Mouse (Mus musculus): ENCODE data around the gene Tln2.

Tln2 gene

GRCm38 (mm10) chr9:67195306-67195705 lies 364.2 kb downstream of the Tln2 start:
- in situ Hi-C loops (cut with MboI; ENCODE audit: low pct_unique_long_range_greater_than_20kb in 1 of 2, low sequenced_read_pairs in 2 of 2, unreplicated experiment in 1 of 2): no loop called here

GRCm38 (mm10) chr9:67191488-67192331 lies 367.8 kb downstream of the Tln2 start:
- in situ Hi-C loops (cut with MboI; ENCODE audit: low pct_unique_long_range_greater_than_20kb in 1 of 2, low sequenced_read_pairs in 2 of 2, unreplicated experiment in 1 of 2): no loop called here

- in situ Hi-C loops (cut with MboI; ENCODE audit: low pct_unique_long_range_greater_than_20kb in 1 of 2, low sequenced_read_pairs in 2 of 2, unreplicated experiment in 1 of 2): no loop called here
These were observed 371.8 kb downstream of the Tln2 start for GRCm38 (mm10) chr9:67187686-67188085.

GRCm38 (mm10) chr9:67187182-67187581 lies 372.3 kb downstream of the Tln2 start:
- in situ Hi-C loops (cut with MboI; ENCODE audit: low pct_unique_long_range_greater_than_20kb in 1 of 2, low sequenced_read_pairs in 2 of 2, unreplicated experiment in 1 of 2): no loop called here

GRCm38 (mm10) chr9:67184556-67184955 lies 374.9 kb downstream of the Tln2 start:
- in situ Hi-C loops (cut with MboI; ENCODE audit: low pct_unique_long_range_greater_than_20kb in 1 of 2, low sequenced_read_pairs in 2 of 2, unreplicated experiment in 1 of 2): loop anchor here in 1 of 2 experiments (5.0 kb wide), 1 partner anchor 33 kb away; no protein-coding TSS in a partner anchor

- in situ Hi-C loops (cut with MboI; ENCODE audit: low pct_unique_long_range_greater_than_20kb in 1 of 2, low sequenced_read_pairs in 2 of 2, unreplicated experiment in 1 of 2): loop anchor here in 1 of 2 experiments (5.0 kb wide), 1 partner anchor 34 kb away; no protein-coding TSS in a partner anchor
These were observed 376.0 kb downstream of the Tln2 start for GRCm38 (mm10) chr9:67183520-67183919.

GRCm38 (mm10) chr9:67182006-67182405 lies 377.5 kb downstream of the Tln2 start:
- in situ Hi-C loops (cut with MboI; ENCODE audit: low pct_unique_long_range_greater_than_20kb in 1 of 2, low sequenced_read_pairs in 2 of 2, unreplicated experiment in 1 of 2): loop anchor here in 1 of 2 experiments (5.0 kb wide), 1 partner anchor 35 kb away; no protein-coding TSS in a partner anchor

GRCm38 (mm10) chr9:67178709-67179108 lies 380.8 kb downstream of the Tln2 start:
- in situ Hi-C loops (cut with MboI; ENCODE audit: low pct_unique_long_range_greater_than_20kb in 1 of 2, low sequenced_read_pairs in 2 of 2, unreplicated experiment in 1 of 2): loop anchor here in 1 of 2 experiments (5.0 kb wide), 1 partner anchor 131 kb away; the partner anchor contains the start of gene Tpm1

GRCm38 (mm10) chr9:67178203-67178602 lies 381.3 kb downstream of the Tln2 start:
- in situ Hi-C loops (cut with MboI; ENCODE audit: low pct_unique_long_range_greater_than_20kb in 1 of 2, low sequenced_read_pairs in 2 of 2, unreplicated experiment in 1 of 2): loop anchor here in 1 of 2 experiments (5.0 kb wide), 1 partner anchor 131 kb away; the partner anchor contains the start of gene Tpm1

GRCm38 (mm10) chr9:67176073-67176472 lies 383.4 kb downstream of the Tln2 start:
- in situ Hi-C loops (cut with MboI; ENCODE audit: low pct_unique_long_range_greater_than_20kb in 1 of 2, low sequenced_read_pairs in 2 of 2, unreplicated experiment in 1 of 2): loop anchor here in 1 of 2 experiments (5.0 kb wide), 1 partner anchor 129 kb away; the partner anchor contains the start of gene Tpm1

GRCm38 (mm10) chr9:67173816-67174215 lies 385.7 kb downstream of the Tln2 start:
- in situ Hi-C loops (cut with MboI; ENCODE audit: low pct_unique_long_range_greater_than_20kb in 1 of 2, low sequenced_read_pairs in 2 of 2, unreplicated experiment in 1 of 2): no loop called here

- in situ Hi-C loops (cut with MboI; ENCODE audit: low pct_unique_long_range_greater_than_20kb in 1 of 2, low sequenced_read_pairs in 2 of 2, unreplicated experiment in 1 of 2): no loop called here
These were observed 386.3 kb downstream of the Tln2 start for GRCm38 (mm10) chr9:67173154-67173553.

GRCm38 (mm10) chr9:67171409-67171808 lies 388.1 kb downstream of the Tln2 start:
- in situ Hi-C loops (cut with MboI; ENCODE audit: low pct_unique_long_range_greater_than_20kb in 1 of 2, low sequenced_read_pairs in 2 of 2, unreplicated experiment in 1 of 2): no loop called here

- in situ Hi-C loops (cut with MboI; ENCODE audit: low pct_unique_long_range_greater_than_20kb in 1 of 2, low sequenced_read_pairs in 2 of 2, unreplicated experiment in 1 of 2): no loop called here
These were observed 388.7 kb downstream of the Tln2 start for GRCm38 (mm10) chr9:67170759-67171158.

- in situ Hi-C loops (cut with MboI; ENCODE audit: low pct_unique_long_range_greater_than_20kb in 1 of 2, low sequenced_read_pairs in 2 of 2, unreplicated experiment in 1 of 2): no loop called here
These were observed 389.5 kb downstream of the Tln2 start for GRCm38 (mm10) chr9:67170047-67170446.
